Mouse (Mus musculus): Measurements from ENCODE around the gene Cdc42ep1. TPM values are rescaled to one million over a fixed set of nuclear protein-coding genes. Genes with fewer than 3 reads are reported as not detected.

Gene Cdc42ep1
- polyA plus RNA-seq, 1 experiment from 2014 or later, result 101 TPM

- Histone ChIP-seq H3K4me2 (no peak overlapping the region), H3K9ac (no peak overlapping the region), H3K36me3 (ENCODE audit: insufficient read depth) (no peaks in the 10 kb centered on the region), H3K27me3 (ENCODE audit: insufficient read depth, low read length) (no peaks in the 10 kb centered on the region), H3K27ac (ENCODE audit: low read depth) (0 out of 2 replicates have a peak overlapping the region, but pooled peaks have one; percentile 18), H3K4me1 (ENCODE audit: insufficient read depth) (no peaks in the 10 kb centered on the region), H3K4me3 (ENCODE audit: low read depth, low read length) (no peak overlapping the region), H3K9me3 (ENCODE audit: low read depth, low read length) (no peaks in the 10 kb centered on the region)
- 61% methylated on average over 6 of the region's 6 CpGs for WGBS
- TF ChIP-seq CTCF (IDR thresholded peaks at IDR 0.05; ENCODE audit: low read depth), result no peak
- no peak for DNase-seq
- ATAC-seq (ENCODE audit: insufficient read depth), result no peak
Observed at GRCm38 (mm10) chr15:78859714-78860113, 17.3 kb downstream of the Cdc42ep1 start.

- H3K36me3 ChIP-seq (ENCODE audit: insufficient read depth), result no peaks in the 10 kb centered on the region
- H3K4me3 ChIP-seq (ENCODE audit: low read depth, low read length), result no peak overlapping the region
- H3K4me1 ChIP-seq (ENCODE audit: insufficient read depth), result no peaks in the 10 kb centered on the region
- no peak overlapping the region for H3K9ac ChIP-seq
- DNase-seq (no peak), ATAC-seq (ENCODE audit: insufficient read depth) (no peak)
- no peaks in the 10 kb centered on the region for H3K9me3 ChIP-seq (ENCODE audit: low read depth, low read length)
- H3K4me2 ChIP-seq, result no peak overlapping the region
- H3K27me3 ChIP-seq (ENCODE audit: insufficient read depth, low read length), result no peaks in the 10 kb centered on the region
- WGBS, result 78% methylated on average over 5 of the region's 5 CpGs
- no peak overlapping the region for H3K27ac ChIP-seq (ENCODE audit: low read depth)
- TF ChIP-seq CTCF (IDR thresholded peaks at IDR 0.05; ENCODE audit: low read depth), result no peak
Observed at GRCm38 (mm10) chr15:78862280-78862679, 19.9 kb downstream of the Cdc42ep1 start.

DNA sequence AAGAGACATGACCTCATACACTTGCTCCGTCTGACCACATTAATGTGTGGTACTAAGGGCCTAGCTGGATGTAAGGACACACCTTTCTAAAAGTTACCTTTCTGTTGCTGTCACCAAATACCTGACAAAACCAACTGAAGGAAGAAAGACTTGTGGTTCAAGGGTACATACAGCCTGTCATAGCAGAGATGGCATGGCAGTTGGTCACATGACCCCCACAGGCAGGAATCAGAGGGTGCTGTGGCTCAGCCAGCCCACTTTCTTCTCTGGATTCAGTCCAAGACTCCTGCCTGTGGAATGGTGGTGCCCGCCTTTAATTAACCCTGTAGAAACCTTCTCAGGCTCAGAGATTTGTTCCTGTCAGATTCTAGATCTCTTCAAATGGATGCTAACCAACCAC, 20.7 kb downstream of the Cdc42ep1 start:
- no peaks in the 10 kb centered on the region for H3K9me3 ChIP-seq (ENCODE audit: low read depth, low read length)
- peak overlapping the region; percentile 2; the same call in 1 of the 2 replicates for H3K27ac ChIP-seq (ENCODE audit: low read depth)
- peaks cover 2% of the 10 kb centered on the region; the same call in 1 of the 2 replicates for H3K4me1 ChIP-seq (ENCODE audit: insufficient read depth)
- H3K9ac ChIP-seq, result no peak overlapping the region
- H3K27me3 ChIP-seq (ENCODE audit: insufficient read depth, low read length), result no peaks in the 10 kb centered on the region
- ATAC-seq (ENCODE audit: insufficient read depth), result no peak
- 61% methylated on average over 2 of the region's 2 CpGs for whole genome bisulfite sequencing
- no peaks in the 10 kb centered on the region for H3K36me3 ChIP-seq (ENCODE audit: insufficient read depth)
- H3K4me3 ChIP-seq (ENCODE audit: low read depth, low read length), result no peak overlapping the region
- peak; percentile 43 for DNase-seq
- no peak for TF ChIP-seq CTCF (IDR thresholded peaks at IDR 0.05; ENCODE audit: low read depth)
- no peak overlapping the region for H3K4me2 ChIP-seq

- TF ChIP-seq CTCF (IDR thresholded peaks at IDR 0.05; ENCODE audit: low read depth), result no peak
- H3K27me3 ChIP-seq (ENCODE audit: insufficient read depth, low read length), result no peaks in the 10 kb centered on the region
- H3K36me3 ChIP-seq (ENCODE audit: insufficient read depth), result no peaks in the 10 kb centered on the region
- H3K27ac ChIP-seq (ENCODE audit: low read depth), result peak overlapping the region; percentile 2; the same call in 1 of the 2 replicates
- H3K9ac ChIP-seq, result no peak overlapping the region
- H3K4me1 ChIP-seq (ENCODE audit: insufficient read depth), result peaks cover 7% of the 10 kb centered on the region
- DNase-seq, result no peak
- no peak for ATAC-seq (ENCODE audit: insufficient read depth)
- WGBS, result 46% methylated on average over 13 of the region's 13 CpGs
- no peak overlapping the region for H3K4me2 ChIP-seq
- no peaks in the 10 kb centered on the region for H3K9me3 ChIP-seq (ENCODE audit: low read depth, low read length)
- no peak overlapping the region for H3K4me3 ChIP-seq (ENCODE audit: low read depth, low read length)
Observed at GRCm38 (mm10) chr15:78863852-78864253, 21.4 kb downstream of the Cdc42ep1 start.

- Histone ChIP-seq H3K4me2 (peak overlapping the region; percentile 38), H3K9ac (no peak overlapping the region), H3K9me3 (ENCODE audit: low read depth, low read length) (no peaks in the 10 kb centered on the region), H3K4me3 (ENCODE audit: low read depth, low read length) (no peak overlapping the region), H3K27ac (ENCODE audit: low read depth) (peak overlapping the region; percentile 94), H3K27me3 (ENCODE audit: insufficient read depth, low read length) (no peaks in the 10 kb centered on the region), H3K4me1 (ENCODE audit: insufficient read depth) (peaks cover 9% of the 10 kb centered on the region), H3K36me3 (ENCODE audit: insufficient read depth) (no peaks in the 10 kb centered on the region)
- DNase-seq (peak; percentile 91), ATAC-seq (ENCODE audit: insufficient read depth) (peak; percentile 91)
- TF ChIP-seq CTCF (IDR thresholded peaks at IDR 0.05; ENCODE audit: low read depth), result no peak
- 5% methylated on average over 9 of the region's 9 CpGs for WGBS
Observed at GRCm38 (mm10) chr15:78868398-78868797, 26.0 kb downstream of the Cdc42ep1 start.

DNA sequence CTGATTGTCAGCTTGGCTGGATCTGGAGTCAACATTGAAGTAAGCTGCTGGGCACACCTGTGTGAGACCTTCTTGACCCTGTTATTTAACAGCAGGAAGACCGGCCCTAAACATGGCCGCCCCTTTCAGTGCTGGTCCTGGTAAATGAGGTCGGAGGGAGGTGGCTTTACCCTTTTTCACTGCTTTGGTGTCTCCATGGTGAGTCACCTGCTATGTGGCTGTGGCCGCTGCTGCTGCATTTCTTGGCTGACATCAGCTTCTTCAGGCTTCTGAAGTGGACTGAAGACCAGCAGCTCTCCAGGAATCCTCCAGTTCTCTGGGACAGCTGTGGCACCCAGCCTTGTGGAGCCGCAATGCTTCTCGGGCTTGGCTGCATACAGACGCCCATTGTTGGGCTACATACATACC, 26.4 kb downstream of the Cdc42ep1 start:
- 30% methylated on average over 7 of the region's 7 CpGs for WGBS
- TF ChIP-seq CTCF (IDR thresholded peaks at IDR 0.05; ENCODE audit: low read depth), result no peak
- Histone ChIP-seq H3K9me3 (ENCODE audit: low read depth, low read length) (no peaks in the 10 kb centered on the region), H3K27ac (ENCODE audit: low read depth) (peak overlapping the region; percentile 94), H3K4me3 (ENCODE audit: low read depth, low read length) (no peak overlapping the region), H3K36me3 (ENCODE audit: insufficient read depth) (no peaks in the 10 kb centered on the region), H3K9ac (no peak overlapping the region), H3K27me3 (ENCODE audit: insufficient read depth, low read length) (no peaks in the 10 kb centered on the region), H3K4me1 (ENCODE audit: insufficient read depth) (peaks cover 9% of the 10 kb centered on the region), H3K4me2 (peak overlapping the region; percentile 38)
- ATAC-seq (ENCODE audit: insufficient read depth), result peak; percentile 55
- peak; percentile 64 for DNase-seq

GRCm38 (mm10) chr15:78869775-78870174, 27.4 kb downstream of the Cdc42ep1 start:
- DNase-seq, result peak; percentile 85
- H3K9me3 ChIP-seq (ENCODE audit: low read depth, low read length), result no peaks in the 10 kb centered on the region
- WGBS, result 32% methylated on average over 6 of the region's 6 CpGs
- peak overlapping the region; percentile 94; the same call in 1 of the 2 replicates for H3K27ac ChIP-seq (ENCODE audit: low read depth)
- H3K9ac ChIP-seq, result no peak overlapping the region
- TF ChIP-seq CTCF (IDR thresholded peaks at IDR 0.05; ENCODE audit: low read depth), result peak; percentile 82
- no peak overlapping the region for H3K4me3 ChIP-seq (ENCODE audit: low read depth, low read length)
- H3K4me1 ChIP-seq (ENCODE audit: insufficient read depth), result peaks cover 9% of the 10 kb centered on the region
- no peaks in the 10 kb centered on the region for H3K36me3 ChIP-seq (ENCODE audit: insufficient read depth)
- no peak overlapping the region for H3K4me2 ChIP-seq
- no peaks in the 10 kb centered on the region for H3K27me3 ChIP-seq (ENCODE audit: insufficient read depth, low read length)
- no peak for ATAC-seq (ENCODE audit: insufficient read depth)
